Mouse (Mus musculus) hindbrain, embryonic 16.5 days (tissue): ENCODE results near the gene F9. TPM values are rescaled to one million over a fixed set of nuclear protein-coding genes. Genes with fewer than 3 reads are reported as not detected.
"Not testable (repeated sequence)": the region's sequence is repeated elsewhere in the genome, so short reads cannot be mapped to it uniquely, and the experiment has no call there.

Experiments
- ATAC-seq: fragments of 200-750 bp; cut with Nextera tagmentation; 2 replicates; pipeline ENCODE4 v1.8.0; 2017; ENCODE audit warnings: moderate TSS enrichment, moderate library complexity
- H3K27ac ChIP-seq: fragments of 300-500 bp; sonication (generic); 2 replicates; pipeline ENCODE4 v1.5.1; 2014; ENCODE audit warnings: low read depth, mild to moderate bottlenecking, control low read depth, low read length, moderate library complexity
- H3K27me3 ChIP-seq: fragments of 300-500 bp; sonication (generic); replicated peaks from 2 replicates; pipeline ENCODE4 v1.6.1; 2014; ENCODE audit warnings: low read length; ENCODE audit not compliant: control insufficient read depth, insufficient read depth
- H3K36me3 ChIP-seq: fragments of 300-500 bp; sonication (generic); 2 replicates; pipeline ENCODE4 v1.6.1; 2014; ENCODE audit warnings: mild to moderate bottlenecking, low read length, moderate library complexity, mixed read lengths; ENCODE audit not compliant: control insufficient read depth, insufficient read depth
- H3K4me1 ChIP-seq: fragments of 300-500 bp; sonication (generic); 2 replicates; pipeline ENCODE4 v1.6.1; 2014; ENCODE audit warnings: low read depth, low read length; ENCODE audit not compliant: control insufficient read depth, insufficient read depth
- H3K4me2 ChIP-seq: fragments of 300-500 bp; sonication (generic); 2 replicates; pipeline ENCODE4 v1.6.1; 2014; ENCODE audit warnings: mild to moderate bottlenecking, low read length, control low read depth, moderate library complexity
- H3K4me3 ChIP-seq: fragments of 300-500 bp; sonication (generic); 2 replicates; pipeline ENCODE4 v1.5.1; 2014; ENCODE audit warnings: mild to moderate bottlenecking, low read length, control low read depth, moderate library complexity
- H3K9ac ChIP-seq: fragments of 300-500 bp; sonication (generic); 2 replicates; pipeline ENCODE4 v1.6.1; 2014; ENCODE audit warnings: low read depth, mild to moderate bottlenecking, control low read depth, low read length, moderate library complexity
- H3K9me3 ChIP-seq: fragments of 300-500 bp; sonication (generic); 2 replicates; pipeline ENCODE4 v1.6.1; 2014; ENCODE audit warnings: mild to moderate bottlenecking, low read length, moderate library complexity; ENCODE audit not compliant: control insufficient read depth
- WGBS: fragments of 180-500 bp; shearing (Covaris S2); extraction: QIAGEN DNeasy Blood & Tissue Kit; methylation state at CpG from one replicate; pipeline ENCODE4 v1.1.7; 2014; 5-methylcytosine and 5-hydroxymethylcytosine counted together
- polyA plus RNA-seq: library from polyadenylated mRNA; unstranded; fragments of >200 nt; fragmentation: Nextera tagmentation; extraction: Ambion mirVana; gene quantifications from 2 replicates; pipeline ENCODE4 v1.2.1, GENCODE M21; 2015

F9 gene
- not detected in 2 replicates for polyA plus RNA-seq

GRCm38 (mm10) chrX:59999221-60000083 lies at the start of gene F9:
Gene F9, plus strand, starts transcription at chrX:59999464.
- no peak for ATAC-seq
- H3K9me3 ChIP-seq, result no peaks in the 10 kb centered on the region
- no peaks in the 10 kb centered on the region for H3K27me3 ChIP-seq
- WGBS, result 88% methylated on average over 10 of the region's 10 CpGs
- no peak within 1 kb of the TSS for H3K4me2 ChIP-seq
- no peak within 1 kb of the TSS for H3K4me3 ChIP-seq
- H3K36me3 ChIP-seq, result no peaks in the 10 kb centered on the region
- H3K4me1 ChIP-seq, result no peaks in the 10 kb centered on the region
- no peak within 1 kb of the TSS for H3K9ac ChIP-seq
- no peak within 1 kb of the TSS for H3K27ac ChIP-seq

GRCm38 (mm10) chrX:59969767-59970166 lies 29.5 kb upstream of the F9 start:
- not testable (repeated sequence) for H3K9ac ChIP-seq, H3K4me1 ChIP-seq, H3K4me3 ChIP-seq, H3K27me3 ChIP-seq, H3K36me3 ChIP-seq, ATAC-seq, H3K9me3 ChIP-seq, H3K4me2 ChIP-seq, H3K27ac ChIP-seq

- no peaks in the 10 kb centered on the region for H3K27me3 ChIP-seq
- no peak overlapping the region for H3K9ac ChIP-seq
- H3K27ac ChIP-seq, result no peak overlapping the region
- no peaks in the 10 kb centered on the region for H3K4me1 ChIP-seq
- no peaks in the 10 kb centered on the region for H3K36me3 ChIP-seq
- WGBS, result 73% methylated on average over 3 of the region's 3 CpGs
- H3K9me3 ChIP-seq, result no peaks in the 10 kb centered on the region
- no peak for ATAC-seq
- no peak overlapping the region for H3K4me2 ChIP-seq
- H3K4me3 ChIP-seq, result no peak overlapping the region
These were observed 800 bp downstream of the F9 start for GRCm38 (mm10) chrX:60000084-60000443.

- H3K36me3 ChIP-seq, result no peaks in the 10 kb centered on the region
- H3K27me3 ChIP-seq, result no peaks in the 10 kb centered on the region
- H3K4me3 ChIP-seq, result no peak overlapping the region
- H3K4me1 ChIP-seq, result no peaks in the 10 kb centered on the region
- no peak overlapping the region for H3K4me2 ChIP-seq
- H3K9me3 ChIP-seq, result no peaks in the 10 kb centered on the region
- WGBS, result 85% methylated on average over 2 of the region's 2 CpGs
- ATAC-seq, result no peak
- H3K27ac ChIP-seq, result no peak overlapping the region
- no peak overlapping the region for H3K9ac ChIP-seq
These were observed 2.2 kb downstream of the F9 start for GRCm38 (mm10) chrX:60001461-60001860.

GRCm38 (mm10) chrX:60013084-60013676 lies 13.9 kb downstream of the F9 start:
- Histone ChIP-seq H3K27ac (no peak overlapping the region), H3K9ac (no peak overlapping the region), H3K4me1 (no peaks in the 10 kb centered on the region), H3K9me3 (no peaks in the 10 kb centered on the region), H3K36me3 (no peaks in the 10 kb centered on the region), H3K4me3 (no peak overlapping the region), H3K4me2 (no peak overlapping the region), H3K27me3 (no peaks in the 10 kb centered on the region)
- no peak for ATAC-seq

- H3K4me2 ChIP-seq, result no peak overlapping the region
- H3K36me3 ChIP-seq, result no peaks in the 10 kb centered on the region
- no peak for ATAC-seq
These were observed 15.3 kb downstream of the F9 start for GRCm38 (mm10) chrX:60014588-60014987.

GRCm38 (mm10) chrX:60021007-60021406 lies 21.7 kb downstream of the F9 start:
- no peak overlapping the region for H3K27ac ChIP-seq
- no peak for ATAC-seq
- H3K36me3 ChIP-seq, result no peaks in the 10 kb centered on the region
- no peak overlapping the region for H3K4me3 ChIP-seq
- no peak overlapping the region for H3K9ac ChIP-seq
- H3K4me2 ChIP-seq, result no peak overlapping the region
- H3K9me3 ChIP-seq, result no peaks in the 10 kb centered on the region
- H3K27me3 ChIP-seq, result no peaks in the 10 kb centered on the region
- H3K4me1 ChIP-seq, result no peaks in the 10 kb centered on the region
- 89% methylated on average over 4 of the region's 4 CpGs for WGBS

More at GRCm38 (mm10) chrX:60014588-60014987, 15.3 kb downstream of the F9 start:
- Histone ChIP-seq H3K4me1 (no peaks in the 10 kb centered on the region), H3K9me3 (no peaks in the 10 kb centered on the region), H3K27me3 (no peaks in the 10 kb centered on the region), H3K9ac (no peak overlapping the region), H3K4me3 (no peak overlapping the region), H3K27ac (no peak overlapping the region)
- 89% methylated on average over 1 of the region's 1 CpGs for whole genome bisulfite sequencing

- no peak for ATAC-seq
- WGBS, result 68% methylated on average over 2 of the region's 2 CpGs
- no peak overlapping the region for H3K4me3 ChIP-seq
These were observed 22.3 kb downstream of the F9 start for GRCm38 (mm10) chrX:60021595-60021994.

GRCm38 (mm10) chrX:60026654-60027053 lies 27.4 kb downstream of the F9 start:
- H3K4me1 ChIP-seq, result no peaks in the 10 kb centered on the region
- 5% methylated on average over 3 of the region's 3 CpGs for WGBS
- H3K27me3 ChIP-seq, result no peaks in the 10 kb centered on the region
- no peaks in the 10 kb centered on the region for H3K9me3 ChIP-seq
- H3K4me3 ChIP-seq, result no peak overlapping the region
- ATAC-seq, result no peak
- H3K36me3 ChIP-seq, result no peaks in the 10 kb centered on the region
- H3K27ac ChIP-seq, result no peak overlapping the region
- no peak overlapping the region for H3K4me2 ChIP-seq
- H3K9ac ChIP-seq, result no peak overlapping the region

More at GRCm38 (mm10) chrX:60021595-60021994, 22.3 kb downstream of the F9 start:
- Histone ChIP-seq H3K27me3 (no peaks in the 10 kb centered on the region), H3K4me2 (no peak overlapping the region), H3K9me3 (no peaks in the 10 kb centered on the region), H3K9ac (no peak overlapping the region), H3K27ac (no peak overlapping the region), H3K36me3 (no peaks in the 10 kb centered on the region), H3K4me1 (no peaks in the 10 kb centered on the region)
